Mouse (Mus musculus) limb, embryonic 11.5 days (tissue): ENCODE measurements around the gene Acsl6. TPM values are rescaled to one million over a fixed set of nuclear protein-coding genes. Genes with fewer than 3 reads are reported as not detected.

Experiments used
- polyA plus RNA-seq: library from polyadenylated mRNA; unstranded; fragments of >200 nt; fragmentation: Nextera tagmentation; extraction: Ambion mirVana; gene quantifications from 2 replicates; pipeline ENCODE4 v1.2.1, GENCODE M21; 2014

Acsl6 gene
- polyA plus RNA-seq, 1 experiment from 2014 or later: 1.5 TPM

Other genes with a start within 250 kb of the Acsl6 start
- gene Pdlim4, start 234.8 kb upstream of the Acsl6 start, polyA plus RNA-seq: 166 and 178 TPM in 2 replicates
- gene P4ha2, start 203.7 kb upstream of the Acsl6 start, polyA plus RNA-seq: 39.3 and 44.3 TPM in 2 replicates
- gene Csf2, start 54.1 kb upstream of the Acsl6 start, polyA plus RNA-seq: not detected in 2 replicates
- not detected in 2 replicates for gene Il3, start 36.5 kb upstream of the Acsl6 start, polyA plus RNA-seq
- gene Meikin, start 66.9 kb downstream of the Acsl6 start, polyA plus RNA-seq: not detected in 2 replicates
- gene Fnip1, start 134.4 kb downstream of the Acsl6 start, polyA plus RNA-seq: 12.1 and 13.6 TPM in 2 replicates
- gene Rapgef6, start 219.0 kb downstream of the Acsl6 start, polyA plus RNA-seq: 26.9 and 29.1 TPM in 2 replicates